Mouse (Mus musculus) liver, postnatal 0 days (tissue): ENCODE measurements around the gene Rin3. TPM values are rescaled to one million over a fixed set of nuclear protein-coding genes. Genes with fewer than 3 reads are reported as not detected.

Experiments
- ATAC-seq: fragments of 200-750 bp; cut with Nextera tagmentation; 2 replicates; pipeline ENCODE4 v1.8.0; 2017; ENCODE audit warnings: mild to moderate bottlenecking, moderate library complexity
- DNase-seq: peaks from one replicate; pipeline ENCODE4 v3.0.0-alpha.2; 2016
- H3K27ac ChIP-seq: fragments of 300-500 bp; sonication (generic); 2 replicates; pipeline ENCODE4 v1.5.1; 2014; ENCODE audit warnings: antibody characterized with exemption, moderate library complexity, mild to moderate bottlenecking, low read depth
- H3K27me3 ChIP-seq: fragments of 300-500 bp; sonication (generic); 2 replicates; pipeline ENCODE4 v1.6.1; 2014; ENCODE audit warnings: low read length, control low read depth, mixed read lengths; ENCODE audit not compliant: insufficient read depth
- H3K36me3 ChIP-seq: fragments of 300-500 bp; sonication (generic); replicated peaks from 2 replicates; pipeline ENCODE4 v1.6.1; 2014; ENCODE audit warnings: mild to moderate bottlenecking, control low read depth, low read length, moderate library complexity, mixed read lengths; ENCODE audit not compliant: insufficient read depth
- H3K4me1 ChIP-seq: fragments of 300-500 bp; sonication (generic); 2 replicates; pipeline ENCODE4 v1.6.1; 2014; ENCODE audit warnings: antibody characterized with exemption, mild to moderate bottlenecking, control low read depth; ENCODE audit not compliant: insufficient read depth
- H3K4me2 ChIP-seq: fragments of 300-500 bp; sonication (generic); 2 replicates; pipeline ENCODE4 v1.6.1; 2014; ENCODE audit warnings: low read depth, mild to moderate bottlenecking, low read length, moderate library complexity, mixed read lengths
- H3K4me3 ChIP-seq: fragments of 300-500 bp; sonication (generic); 2 replicates; pipeline ENCODE4 v1.5.1; 2014; ENCODE audit warnings: low read depth, low read length
- H3K9ac ChIP-seq: fragments of 300-500 bp; sonication (generic); replicated peaks from 2 replicates; pipeline ENCODE4 v1.6.1; 2014; ENCODE audit warnings: mild to moderate bottlenecking, moderate library complexity
- H3K9me3 ChIP-seq: fragments of 300-500 bp; sonication (generic); 2 replicates; pipeline ENCODE4 v1.6.1; 2016; ENCODE audit warnings: mild to moderate bottlenecking, control low read depth, low read length, mixed read lengths
- CTCF ChIP-seq: sonication (generic); IDR thresholded peaks from 2 replicates; pipeline ENCODE4 v1.5.1; 2016; ENCODE audit warnings: antibody characterized with exemption, low read depth
- EP300 ChIP-seq: IDR thresholded peaks from 2 replicates; pipeline ENCODE4 v1.6.1; 2016; ENCODE audit warnings: antibody characterized with exemption, low read depth, mild to moderate bottlenecking
- WGBS: fragments of 180-500 bp; shearing (Covaris S2); extraction: QIAGEN DNeasy Blood & Tissue Kit; methylation state at CpG from one replicate; pipeline ENCODE4 v1.1.7; 2014; ENCODE audit not compliant: insufficient replicate concordance; 5-methylcytosine and 5-hydroxymethylcytosine counted together
- polyA plus RNA-seq: library from polyadenylated mRNA; unstranded; fragments of >200 nt; fragmentation: Nextera tagmentation; extraction: Ambion mirVana; gene quantifications from 2 replicates; pipeline ENCODE4 v1.2.1, GENCODE M21; 2015

Gene Rin3
- polyA plus RNA-seq, 1 experiment from 2014 or later, result 10.0 TPM

DNA sequence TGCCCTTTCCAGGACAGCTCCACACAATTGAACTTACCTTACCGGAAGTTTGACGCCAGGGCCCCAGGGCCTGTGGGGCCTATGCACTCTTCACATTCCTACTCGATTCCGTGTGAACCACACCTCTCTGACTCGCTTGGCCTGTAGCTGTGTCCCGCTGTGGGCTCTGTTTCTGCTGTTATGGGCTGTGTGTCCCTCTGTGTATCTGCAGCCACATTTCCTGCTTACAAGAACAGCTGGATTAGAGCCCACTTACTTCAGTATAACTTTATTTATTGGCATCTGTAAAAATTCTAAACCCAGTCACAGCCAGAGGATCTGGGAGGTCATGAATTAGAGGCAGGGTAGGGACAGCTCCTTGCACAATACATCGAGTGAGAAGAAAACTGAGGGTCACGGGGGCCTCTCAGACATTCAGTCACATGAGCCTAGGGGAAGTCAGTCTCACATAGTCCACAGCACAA lies 20.9 kb upstream of the Rin3 start:
- Histone ChIP-seq H3K27me3 (no peaks in the 10 kb centered on the region), H3K36me3 (no peaks in the 10 kb centered on the region), H3K9me3 (no peaks in the 10 kb centered on the region), H3K27ac (no peak overlapping the region; the same call in 1 of the 2 replicates), H3K4me2 (no peak overlapping the region), H3K4me1 (peaks cover 11% of the 10 kb centered on the region), H3K4me3 (no peak overlapping the region), H3K9ac (no peak overlapping the region)
- 39% methylated on average over 8 of the region's 8 CpGs for WGBS
- TF ChIP-seq EP300, result no peak
- no peak for TF ChIP-seq CTCF
- no peak for DNase-seq
- peak; percentile 25; the same call in 1 of the 2 replicates for ATAC-seq

DNA sequence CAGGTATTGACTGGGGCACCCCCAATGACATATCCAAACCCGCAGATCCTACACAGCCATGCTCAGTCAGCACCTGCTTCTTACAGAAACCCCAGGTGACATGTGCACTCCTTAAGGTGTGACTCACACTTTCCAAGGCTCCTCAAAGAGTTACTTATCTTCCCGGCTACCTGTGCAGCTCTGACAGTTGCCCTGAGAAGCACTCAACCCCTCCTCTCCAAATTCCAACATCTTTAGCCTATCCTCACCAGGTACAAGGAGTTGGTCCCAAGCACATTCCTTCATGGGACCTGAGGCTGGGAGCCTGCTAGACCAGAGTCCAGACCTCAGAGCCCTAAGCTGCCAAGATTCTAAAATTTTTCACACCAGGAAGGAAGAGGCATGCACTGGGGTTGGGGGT lies 20.0 kb upstream of the Rin3 start:
- Histone ChIP-seq H3K36me3 (no peaks in the 10 kb centered on the region), H3K9ac (no peak overlapping the region), H3K27me3 (no peaks in the 10 kb centered on the region), H3K27ac (peak overlapping the region; percentile 35; the same call in 1 of the 2 replicates), H3K4me1 (peaks cover 11% of the 10 kb centered on the region), H3K4me2 (no peak overlapping the region), H3K9me3 (no peaks in the 10 kb centered on the region), H3K4me3 (no peak overlapping the region)
- 76% methylated on average over 2 of the region's 2 CpGs for WGBS
- no peak for DNase-seq
- TF ChIP-seq CTCF, result no peak
- TF ChIP-seq EP300, result no peak
- no peak for ATAC-seq

DNA sequence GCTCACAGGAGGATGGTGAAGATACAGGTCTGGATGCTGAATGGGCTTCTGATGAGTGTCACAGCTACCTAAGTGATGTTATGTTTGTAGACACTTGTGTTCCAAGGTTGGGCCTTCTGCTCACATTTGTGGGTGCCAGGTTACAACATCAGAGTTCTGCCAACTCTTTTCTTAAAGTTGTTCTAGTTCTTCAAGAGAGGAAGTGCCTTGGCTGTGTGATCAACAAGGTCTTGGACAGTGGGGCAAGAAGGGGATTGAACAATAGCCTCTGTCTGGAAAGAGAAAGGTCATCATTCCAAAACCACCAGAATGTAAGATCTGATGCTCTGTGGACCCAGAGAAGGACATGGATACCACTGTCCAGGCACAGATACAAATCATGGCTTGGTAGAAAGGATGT lies 19.6 kb upstream of the Rin3 start:
- Histone ChIP-seq H3K9ac (no peak overlapping the region), H3K9me3 (no peaks in the 10 kb centered on the region), H3K4me2 (no peak overlapping the region), H3K4me3 (no peak overlapping the region), H3K36me3 (no peaks in the 10 kb centered on the region), H3K27me3 (no peaks in the 10 kb centered on the region), H3K4me1 (peaks cover 11% of the 10 kb centered on the region), H3K27ac (peak overlapping the region; percentile 35; the same call in 1 of the 2 replicates)
- no peak for DNase-seq
- TF ChIP-seq CTCF, result no peak
- no peak; the same call in 1 of the 2 replicates for TF ChIP-seq EP300
- no peak for ATAC-seq

DNA sequence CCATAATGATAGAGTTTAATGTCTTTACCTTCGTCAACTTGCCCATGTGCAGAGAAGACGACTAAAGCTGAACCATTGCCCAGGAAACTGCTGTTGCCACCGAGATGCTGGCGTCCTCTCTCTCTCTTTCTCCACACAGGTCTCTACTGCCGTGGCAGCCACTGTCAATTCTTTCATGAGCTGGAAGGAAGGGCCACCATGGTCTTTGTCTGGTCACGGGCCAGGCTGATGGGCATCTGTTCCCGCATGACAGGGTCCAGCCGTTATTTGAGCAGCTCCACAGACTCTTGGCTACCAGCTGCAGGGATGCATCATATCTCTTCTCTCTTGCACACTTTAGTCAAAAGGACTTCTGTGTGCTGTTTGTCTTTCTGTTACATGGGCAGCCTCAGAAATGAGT lies 16.4 kb upstream of the Rin3 start:
- no peak for ATAC-seq
- H3K9ac ChIP-seq, result no peak overlapping the region
- H3K27me3 ChIP-seq, result no peaks in the 10 kb centered on the region
- H3K27ac ChIP-seq, result no peak overlapping the region
- H3K36me3 ChIP-seq, result no peaks in the 10 kb centered on the region
- no peak for DNase-seq
- H3K4me1 ChIP-seq, result peaks cover 19% of the 10 kb centered on the region
- H3K4me3 ChIP-seq, result no peak overlapping the region
- no peaks in the 10 kb centered on the region for H3K9me3 ChIP-seq
- TF ChIP-seq CTCF, result no peak
- no peak for TF ChIP-seq EP300
- H3K4me2 ChIP-seq, result no peak overlapping the region
- 79% methylated on average over 8 of the region's 8 CpGs for WGBS

DNA sequence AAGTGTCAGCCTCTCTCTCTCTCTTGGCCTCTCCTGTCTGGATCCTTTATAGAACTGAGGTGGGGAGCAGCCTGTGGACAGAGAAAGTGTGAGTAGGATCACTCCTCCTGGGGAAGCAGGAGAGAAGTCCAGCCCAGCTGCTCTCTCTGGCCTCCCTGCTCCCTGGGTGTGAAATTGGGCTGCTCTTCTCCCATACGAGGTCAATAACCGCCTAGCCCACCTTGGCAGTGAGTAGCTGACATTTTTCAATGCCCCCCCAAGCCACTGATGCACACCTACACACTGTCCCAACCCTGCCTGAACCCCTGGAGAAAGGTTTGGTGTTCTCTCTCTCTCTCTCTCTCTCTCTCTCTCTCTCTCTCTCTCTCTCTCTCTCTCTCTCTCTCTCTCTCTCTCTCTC lies 13.7 kb upstream of the Rin3 start:
- Histone ChIP-seq H3K27ac (no peak overlapping the region), H3K9me3 (no peaks in the 10 kb centered on the region), H3K4me2 (no peak overlapping the region), H3K9ac (no peak overlapping the region), H3K27me3 (no peaks in the 10 kb centered on the region), H3K4me1 (peaks cover 10% of the 10 kb centered on the region), H3K4me3 (no peak overlapping the region), H3K36me3 (no peaks in the 10 kb centered on the region)
- no peak for DNase-seq
- 70% methylated on average over 2 of the region's 2 CpGs for WGBS
- no peak for ATAC-seq
- TF ChIP-seq CTCF, result no peak

DNA sequence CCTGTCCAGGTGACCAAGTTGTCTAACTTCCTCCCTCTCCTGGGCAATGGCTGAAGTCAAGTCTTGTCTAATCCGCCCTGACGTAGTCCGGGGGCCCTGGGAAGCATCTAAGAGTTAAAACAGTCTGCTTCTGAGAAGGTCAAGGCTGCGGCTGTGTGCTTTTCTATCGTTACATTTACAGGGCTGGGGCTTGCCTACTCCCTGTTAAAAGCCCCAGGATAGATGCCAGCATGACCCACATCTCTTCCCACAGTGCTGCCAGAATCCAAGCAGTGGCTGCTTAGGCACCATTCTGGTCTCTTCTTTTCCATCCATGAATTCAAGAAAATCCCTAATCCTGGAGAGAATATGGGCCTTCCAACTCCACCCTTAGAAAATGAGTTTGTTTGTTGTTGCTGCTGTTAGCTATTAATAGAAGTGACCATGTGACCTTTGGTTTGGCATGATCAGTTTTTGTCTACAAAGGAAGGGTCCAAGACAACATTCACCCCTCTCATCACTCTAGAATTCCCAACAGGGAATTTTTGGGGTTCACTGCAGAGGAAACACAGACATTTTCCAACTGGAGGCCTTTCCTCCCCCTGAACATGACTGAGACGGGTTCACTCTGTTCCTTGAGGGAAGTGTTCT lies 12.0 kb upstream of the Rin3 start:
- Histone ChIP-seq H3K9ac (no peak overlapping the region), H3K9me3 (no peaks in the 10 kb centered on the region), H3K36me3 (no peaks in the 10 kb centered on the region), H3K4me1 (peaks cover 10% of the 10 kb centered on the region), H3K4me2 (no peak overlapping the region), H3K27me3 (no peaks in the 10 kb centered on the region), H3K4me3 (no peak overlapping the region), H3K27ac (no peak overlapping the region)
- TF ChIP-seq EP300, result no peak
- TF ChIP-seq CTCF, result no peak
- ATAC-seq, result no peak
- 50% methylated on average over 6 of the region's 6 CpGs for WGBS
- DNase-seq, result no peak

DNA sequence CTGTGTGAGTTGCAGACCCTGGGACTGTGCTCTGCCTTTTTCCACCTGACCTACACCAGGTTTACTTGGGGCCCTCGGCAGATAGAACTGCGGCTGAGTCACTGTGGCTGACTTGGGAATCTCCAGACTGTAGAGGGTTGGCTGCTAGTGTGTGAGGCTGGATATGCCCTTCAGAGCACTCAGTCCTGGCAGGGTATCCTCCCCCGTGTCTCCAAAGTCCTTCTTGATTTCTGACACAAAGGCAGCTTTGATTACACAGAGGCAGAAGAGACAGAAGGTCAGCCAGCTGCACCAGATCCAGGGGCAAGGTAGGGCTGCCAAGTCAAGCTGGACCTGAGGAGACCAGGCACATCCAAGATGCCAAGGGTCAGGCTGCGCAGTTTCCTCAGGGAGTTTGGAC lies 11.4 kb upstream of the Rin3 start:
- Histone ChIP-seq H3K4me3 (no peak overlapping the region), H3K4me1 (peaks cover 10% of the 10 kb centered on the region), H3K4me2 (no peak overlapping the region), H3K9ac (no peak overlapping the region), H3K27me3 (no peaks in the 10 kb centered on the region), H3K9me3 (no peaks in the 10 kb centered on the region), H3K27ac (no peak overlapping the region), H3K36me3 (no peaks in the 10 kb centered on the region)
- 64% methylated on average over 4 of the region's 4 CpGs for WGBS
- DNase-seq (no peak), ATAC-seq (no peak)
- TF ChIP-seq EP300 (no peak), CTCF (no peak)
